Mouse (Mus musculus) bone marrow macrophage, adult 2 months (primary cell): ENCODE results near the gene Gns. TPM values are rescaled to one million over a fixed set of nuclear protein-coding genes. Genes with fewer than 3 reads are reported as not detected.

ENCODE experiments used
- H3K27ac ChIP-seq: 2 replicates; pipeline ENCODE4 v1.5.1; 2012; ENCODE audit warnings: low read depth, low read length; ENCODE audit not compliant: insufficient read depth
- H3K4me1 ChIP-seq: 2 replicates; pipeline ENCODE4 v1.6.1; 2012; ENCODE audit warnings: low read length; ENCODE audit not compliant: control insufficient read depth, insufficient read depth
- H3K4me3 ChIP-seq: 2 replicates; pipeline ENCODE4 v1.5.1; 2012; ENCODE audit warnings: mild to moderate bottlenecking, low read length, moderate library complexity; ENCODE audit not compliant: insufficient read depth
- CTCF ChIP-seq: IDR thresholded peaks from 2 replicates; pipeline ENCODE4 v1.5.1; 2012; ENCODE audit warnings: low read depth, mild to moderate bottlenecking, low read length, moderate library complexity
- POLR2A ChIP-seq: IDR thresholded peaks from 2 replicates; pipeline ENCODE4 v1.6.1; 2012; ENCODE audit warnings: mild to moderate bottlenecking, low read depth, low read length, borderline replicate concordance
- polyA plus RNA-seq: library from polyadenylated mRNA; stranded (reverse); fragments of >200 nt; gene quantifications from 2 replicates; pipeline ENCODE4 v1.2.4, GENCODE M21; 2012; ENCODE audit not compliant: missing spikeins, insufficient read depth, insufficient read length

Gns gene
- polyA plus RNA-seq, 1 experiment: 313 TPM

GRCm38 (mm10) chr10:121395542-121396176 lies 30.8 kb downstream of the Gns start:
- no peak overlapping the region for H3K27ac ChIP-seq
- H3K4me3 ChIP-seq: no peak overlapping the region
- no peak for TF ChIP-seq POLR2A
- no peak for TF ChIP-seq CTCF
- no peaks in the 10 kb centered on the region for H3K4me1 ChIP-seq

GRCm38 (mm10) chr10:121398599-121398998 lies 33.7 kb downstream of the Gns start:
- no peak overlapping the region for H3K27ac ChIP-seq
- H3K4me3 ChIP-seq: no peak overlapping the region
- TF ChIP-seq CTCF: no peak
- TF ChIP-seq POLR2A: no peak
- no peaks in the 10 kb centered on the region for H3K4me1 ChIP-seq

- H3K27ac ChIP-seq: no peak overlapping the region
- TF ChIP-seq POLR2A: no peak
- TF ChIP-seq CTCF: no peak
- H3K4me3 ChIP-seq: no peak overlapping the region
- H3K4me1 ChIP-seq: no peaks in the 10 kb centered on the region
Measured at GRCm38 (mm10) chr10:121401005-121401404, 36.1 kb downstream of the Gns start.

- Histone ChIP-seq H3K4me3 (no peak overlapping the region), H3K4me1 (no peaks in the 10 kb centered on the region), H3K27ac (no peak overlapping the region)
- TF ChIP-seq POLR2A (no peak), CTCF (no peak)
Measured at GRCm38 (mm10) chr10:121403104-121403503, 38.2 kb downstream of the Gns start.

GRCm38 (mm10) chr10:121403946-121404345 lies 39.1 kb downstream of the Gns start:
- Histone ChIP-seq H3K4me3 (no peak overlapping the region), H3K27ac (no peak overlapping the region), H3K4me1 (no peaks in the 10 kb centered on the region)
- TF ChIP-seq CTCF: no peak
- no peak for TF ChIP-seq POLR2A

GRCm38 (mm10) chr10:121409717-121410116 lies 44.8 kb downstream of the Gns start:
- Histone ChIP-seq H3K4me1 (no peaks in the 10 kb centered on the region), H3K27ac (no peak overlapping the region), H3K4me3 (no peak overlapping the region)
- no peak for TF ChIP-seq POLR2A
- peak; percentile 80 for TF ChIP-seq CTCF

GRCm38 (mm10) chr10:121411721-121412455 lies 47.0 kb downstream of the Gns start:
- no peak overlapping the region for H3K4me3 ChIP-seq
- H3K4me1 ChIP-seq: no peaks in the 10 kb centered on the region
- no peak overlapping the region for H3K27ac ChIP-seq
- TF ChIP-seq POLR2A (no peak), CTCF (no peak)

GRCm38 (mm10) chr10:121412824-121413223 lies 47.9 kb downstream of the Gns start:
- no peak overlapping the region for H3K27ac ChIP-seq
- no peak for TF ChIP-seq POLR2A
- TF ChIP-seq CTCF: no peak
- H3K4me1 ChIP-seq: no peaks in the 10 kb centered on the region
- no peak overlapping the region for H3K4me3 ChIP-seq

GRCm38 (mm10) chr10:121414127-121414526 lies 49.2 kb downstream of the Gns start:
- TF ChIP-seq POLR2A: no peak
- TF ChIP-seq CTCF: no peak
- no peak overlapping the region for H3K4me3 ChIP-seq
- H3K27ac ChIP-seq: no peak overlapping the region

GRCm38 (mm10) chr10:121418835-121419234 lies 53.9 kb downstream of the Gns start:
- H3K27ac ChIP-seq: no peak overlapping the region
- peaks cover 29% of the 10 kb centered on the region for H3K4me1 ChIP-seq
- no peak overlapping the region for H3K4me3 ChIP-seq
- no peak for TF ChIP-seq CTCF
- TF ChIP-seq POLR2A: no peak

More at GRCm38 (mm10) chr10:121414127-121414526, 49.2 kb downstream of the Gns start:
- peaks cover 4% of the 10 kb centered on the region; the same call in 1 of the 2 replicates for H3K4me1 ChIP-seq

GRCm38 (mm10) chr10:121419640-121420470 lies 55.0 kb downstream of the Gns start:
- TF ChIP-seq POLR2A: no peak
- Histone ChIP-seq H3K4me1 (peaks cover 35% of the 10 kb centered on the region), H3K4me3 (no peak overlapping the region), H3K27ac (no peak overlapping the region)
